Mouse (Mus musculus): ENCODE measurements around the gene Eddm3b. TPM values are rescaled to one million over a fixed set of nuclear protein-coding genes. Genes with fewer than 3 reads are reported as not detected.
"Not testable (repeated sequence)": the region's sequence is repeated elsewhere in the genome, so short reads cannot be mapped to it uniquely, and the experiment has no call there.

Eddm3b gene
- polyA plus RNA-seq, 1 experiment, result not detected

DNA sequence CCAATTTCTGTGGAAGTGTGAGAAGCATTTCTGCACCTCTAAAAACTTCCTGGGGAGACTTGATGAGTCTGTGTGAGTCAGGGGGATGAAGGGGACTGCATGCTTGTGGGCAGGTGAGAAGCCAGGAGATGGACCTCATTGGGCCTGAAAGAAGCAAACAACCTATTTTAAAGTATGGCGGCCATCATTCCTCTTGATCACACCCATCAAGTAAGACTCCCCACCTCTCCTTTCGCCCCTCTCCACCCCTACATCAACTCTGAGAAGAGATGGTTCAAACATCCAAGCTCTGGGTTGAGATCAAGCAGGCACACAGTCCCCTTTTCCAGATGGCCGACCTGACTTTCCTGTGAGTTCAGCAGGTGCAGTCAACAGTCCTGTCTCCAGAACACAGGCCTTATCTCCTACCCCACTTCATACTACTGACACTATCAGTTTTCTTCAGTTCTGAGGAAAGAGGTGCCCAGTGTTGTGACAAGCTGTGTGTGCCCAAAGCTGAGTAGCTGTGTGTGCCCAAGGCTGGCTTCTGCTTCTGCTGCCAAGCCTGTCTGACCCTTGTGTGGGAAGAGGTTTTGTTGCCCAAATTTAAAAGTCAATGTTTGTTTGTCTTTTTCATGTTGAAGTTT lies 36.1 kb downstream of the Eddm3b start:
- TF ChIP-seq CTCF (IDR thresholded peaks at IDR 0.05; ENCODE audit: low read depth, low read length), result no peak
- no peak for TF ChIP-seq POLR2A (IDR thresholded peaks at IDR 0.05; ENCODE audit: borderline replicate concordance, low read depth, low read length)
- Histone ChIP-seq H3K4me3 (ENCODE audit: insufficient read depth, low read length) (no peak overlapping the region), H3K27ac (ENCODE audit: insufficient read depth, low read depth, low read length) (no peak overlapping the region), H3K4me1 (ENCODE audit: control insufficient read depth, insufficient read depth, low read length) (no peaks in the 10 kb centered on the region)

DNA sequence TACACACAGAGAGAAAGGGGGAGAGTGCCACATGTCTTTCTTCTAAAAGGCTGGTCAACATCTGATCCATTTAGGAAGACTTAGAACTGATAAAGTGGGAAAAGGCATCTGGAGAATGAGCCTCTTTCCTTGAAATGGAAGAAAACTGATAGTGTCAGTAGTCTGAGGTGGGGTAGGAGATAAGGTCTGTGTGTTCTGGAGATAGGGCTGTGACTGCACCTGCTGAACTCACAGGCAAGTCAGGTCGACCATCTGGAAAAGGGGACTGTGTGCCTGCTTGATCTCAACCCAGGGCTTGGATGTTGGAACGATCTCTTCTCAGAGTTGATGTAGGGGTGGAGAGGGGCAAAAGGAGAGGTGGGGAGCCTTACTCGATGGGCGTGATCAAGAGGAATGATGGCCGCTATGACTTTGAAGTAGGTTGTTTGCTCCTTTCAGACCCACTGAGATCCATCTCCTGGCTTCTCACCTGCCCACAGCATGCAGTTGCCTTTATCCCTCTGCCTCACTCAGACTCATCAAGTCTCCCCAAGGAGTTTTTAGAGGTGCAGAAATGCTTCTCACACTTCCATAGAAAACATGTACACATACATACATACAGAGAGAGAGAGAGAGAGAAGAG lies 38.1 kb downstream of the Eddm3b start:
- Histone ChIP-seq H3K4me1 (ENCODE audit: control insufficient read depth, insufficient read depth, low read length) (peaks cover 3% of the 10 kb centered on the region), H3K27ac (ENCODE audit: insufficient read depth, low read depth, low read length) (no peak overlapping the region), H3K4me3 (ENCODE audit: insufficient read depth, low read length) (no peak overlapping the region)
- TF ChIP-seq POLR2A (IDR thresholded peaks at IDR 0.05; ENCODE audit: borderline replicate concordance, low read depth, low read length) (no peak), CTCF (IDR thresholded peaks at IDR 0.05; ENCODE audit: low read depth, low read length) (no peak)

DNA sequence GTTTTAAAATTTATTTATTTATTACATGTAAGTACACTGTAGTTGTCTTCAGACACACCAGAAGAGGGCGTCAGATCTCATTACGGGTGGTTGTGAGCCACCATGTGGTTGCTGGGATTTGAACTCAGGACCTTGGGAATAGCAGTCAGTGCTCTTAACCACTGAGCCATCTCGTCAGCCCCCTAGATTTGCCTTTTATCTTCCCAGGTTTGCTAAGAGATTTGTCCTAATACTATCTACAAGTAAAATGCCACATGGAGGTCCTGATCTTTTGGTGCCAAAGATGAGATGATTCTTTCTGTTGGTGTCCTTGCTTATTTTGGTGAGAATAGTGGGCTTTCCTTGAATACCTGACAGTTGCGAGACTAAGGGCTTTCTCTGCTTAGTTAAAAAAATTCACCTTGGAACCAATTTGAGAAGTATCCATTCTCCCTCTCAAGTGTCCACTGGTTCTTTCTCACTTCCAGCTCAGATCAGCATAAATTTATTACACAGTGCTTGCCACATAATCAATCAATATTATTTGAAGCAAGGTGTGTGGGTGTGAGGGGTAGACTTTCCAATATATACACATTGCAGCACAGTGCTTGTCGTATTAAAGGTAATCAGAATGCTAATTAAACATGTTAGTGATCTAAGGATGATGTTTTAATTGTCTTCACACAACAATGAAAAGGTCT lies 42.0 kb downstream of the Eddm3b start:
- Histone ChIP-seq H3K4me3 (ENCODE audit: insufficient read depth, low read length) (no peak overlapping the region), H3K4me1 (ENCODE audit: control insufficient read depth, insufficient read depth, low read length) (peaks cover 8% of the 10 kb centered on the region), H3K27ac (ENCODE audit: insufficient read depth, low read depth, low read length) (no peak overlapping the region)
- TF ChIP-seq POLR2A (IDR thresholded peaks at IDR 0.05; ENCODE audit: borderline replicate concordance, low read depth, low read length) (no peak), CTCF (IDR thresholded peaks at IDR 0.05; ENCODE audit: low read depth, low read length) (no peak)

DNA sequence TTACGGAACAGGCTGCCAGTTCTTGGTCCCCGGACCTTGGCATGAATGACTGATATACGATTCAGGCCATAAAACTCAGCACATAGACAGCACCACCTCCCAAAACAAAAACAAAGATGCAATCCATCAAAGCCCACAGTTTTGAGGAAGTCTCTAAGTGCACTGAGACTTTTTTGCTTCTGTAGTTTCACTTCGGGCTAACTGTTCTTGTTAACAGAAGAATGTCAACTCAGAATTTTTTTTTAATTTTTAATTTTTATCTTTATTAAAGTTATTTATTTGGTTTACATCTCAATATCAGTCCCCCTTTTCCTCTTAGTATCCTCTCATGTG lies 42.5 kb downstream of the Eddm3b start:
- H3K4me1 ChIP-seq (ENCODE audit: control insufficient read depth, insufficient read depth, low read length), result peaks cover 8% of the 10 kb centered on the region
- TF ChIP-seq POLR2A (IDR thresholded peaks at IDR 0.05; ENCODE audit: borderline replicate concordance, low read depth, low read length) (no peak), CTCF (IDR thresholded peaks at IDR 0.05; ENCODE audit: low read depth, low read length) (no peak)
- H3K27ac ChIP-seq (ENCODE audit: insufficient read depth, low read depth, low read length), result peak overlapping the region; percentile 20
- no peak overlapping the region; the same call in 1 of the 2 replicates for H3K4me3 ChIP-seq (ENCODE audit: insufficient read depth, low read length)

DNA sequence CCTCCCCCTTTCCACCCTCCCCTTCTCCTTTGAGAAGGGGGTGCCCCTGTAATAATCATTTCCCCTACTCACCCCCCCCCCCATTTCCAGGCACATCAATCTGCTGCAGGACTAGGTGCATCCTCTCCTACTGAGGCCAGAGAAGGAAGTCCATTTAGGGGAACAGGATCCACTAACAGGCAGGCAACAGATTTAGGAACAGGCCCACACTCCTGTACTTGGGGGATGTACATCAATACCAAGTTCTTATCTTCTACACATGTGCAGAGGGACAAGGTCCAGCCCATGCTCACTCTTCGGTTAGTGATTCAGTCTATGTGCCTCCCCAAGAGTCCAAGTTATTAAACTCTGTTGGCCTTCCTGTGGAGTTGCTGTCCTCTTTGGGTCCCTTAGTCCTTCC lies 42.8 kb downstream of the Eddm3b start:
- Histone ChIP-seq H3K27ac (ENCODE audit: insufficient read depth, low read depth, low read length) (peak overlapping the region; percentile 20), H3K4me3 (ENCODE audit: insufficient read depth, low read length) (no peak overlapping the region; the same call in 1 of the 2 replicates), H3K4me1 (ENCODE audit: control insufficient read depth, insufficient read depth, low read length) (peaks cover 9% of the 10 kb centered on the region)
- no peak for TF ChIP-seq CTCF (IDR thresholded peaks at IDR 0.05; ENCODE audit: low read depth, low read length)
- TF ChIP-seq POLR2A (IDR thresholded peaks at IDR 0.05; ENCODE audit: borderline replicate concordance, low read depth, low read length), result no peak

DNA sequence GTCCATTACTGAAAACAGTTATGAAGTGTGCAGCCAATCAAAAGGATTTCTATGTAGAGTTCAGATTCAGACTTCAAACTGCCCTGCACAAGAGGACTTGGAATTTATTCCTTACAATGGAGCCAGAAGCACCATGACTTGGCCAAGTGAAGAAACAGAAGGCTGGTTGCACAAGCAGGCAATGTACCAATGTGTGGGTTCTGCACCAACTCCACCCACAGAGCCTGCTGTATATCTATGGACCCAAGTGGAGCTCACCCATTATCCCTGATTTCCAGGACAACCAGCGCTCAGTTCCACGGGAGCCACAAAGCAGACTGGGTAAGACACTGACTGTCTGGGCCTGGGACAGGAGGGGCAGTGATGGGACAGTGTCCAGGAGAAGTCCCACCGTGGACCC lies 47.8 kb downstream of the Eddm3b start, which contains the start of gene Rnase2b:
TSS of gene Rnase2b (plus strand) at position 285 of the 400 bp plus-strand sequence.
- Histone ChIP-seq H3K27ac (ENCODE audit: insufficient read depth, low read depth, low read length) (peak within 1 kb of the TSS; percentile 82), H3K4me1 (ENCODE audit: control insufficient read depth, insufficient read depth, low read length) (peaks cover 45% of the 10 kb centered on the region)
- H3K4me3 ChIP-seq (ENCODE audit: insufficient read depth, low read length), result not testable (repeated sequence)

DNA sequence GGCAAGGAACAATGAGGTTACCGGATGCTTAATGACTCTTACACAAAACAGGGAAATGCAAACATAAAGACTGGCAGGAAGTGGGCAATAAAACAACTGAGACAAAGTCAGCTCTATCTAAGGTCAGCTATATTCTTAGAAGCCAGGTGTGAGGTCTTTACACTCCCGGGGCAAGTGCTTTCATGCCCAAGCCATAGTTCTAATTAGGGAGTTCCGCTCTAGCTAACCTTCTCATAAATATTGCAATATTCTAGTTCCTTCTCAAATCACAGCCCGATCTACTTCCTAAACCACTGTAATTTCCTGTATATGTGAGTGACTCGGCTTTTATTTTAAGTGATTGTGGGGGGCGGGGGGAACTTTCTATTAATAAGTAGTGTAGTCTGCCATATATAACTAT lies 49.1 kb downstream of the Eddm3b start:
- H3K4me3 ChIP-seq (ENCODE audit: insufficient read depth, low read length), result not testable (repeated sequence)
- peaks cover 41% of the 10 kb centered on the region for H3K4me1 ChIP-seq (ENCODE audit: control insufficient read depth, insufficient read depth, low read length)
- H3K27ac ChIP-seq (ENCODE audit: insufficient read depth, low read depth, low read length), result peak overlapping the region; percentile 82

DNA sequence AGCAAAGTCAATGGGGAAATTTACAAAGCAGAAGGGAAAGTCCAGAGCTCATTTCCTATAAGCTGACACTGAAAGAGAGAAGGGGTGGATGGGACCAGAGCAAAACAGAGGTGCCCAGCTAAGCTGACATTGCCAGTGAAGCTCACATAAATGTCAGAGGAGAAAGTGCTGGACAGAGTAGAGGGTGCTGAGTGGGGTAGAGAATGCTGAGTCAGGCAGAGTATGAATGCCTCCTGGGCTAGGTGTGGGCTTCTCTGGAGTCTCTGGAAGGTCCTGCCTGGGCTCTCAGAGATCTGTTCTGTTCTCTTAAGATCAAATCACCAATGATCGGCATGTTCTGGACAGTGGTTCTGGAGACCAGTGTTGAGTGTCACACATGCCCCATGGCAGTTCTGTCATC lies 51.2 kb downstream of the Eddm3b start:
- H3K27ac ChIP-seq (ENCODE audit: insufficient read depth, low read depth, low read length), result peak overlapping the region; percentile 92
- H3K4me1 ChIP-seq (ENCODE audit: control insufficient read depth, insufficient read depth, low read length), result peaks cover 41% of the 10 kb centered on the region
- TF ChIP-seq POLR2A (IDR thresholded peaks at IDR 0.05; ENCODE audit: borderline replicate concordance, low read depth, low read length), result no peak
- no peak for TF ChIP-seq CTCF (IDR thresholded peaks at IDR 0.05; ENCODE audit: low read depth, low read length)
- H3K4me3 ChIP-seq (ENCODE audit: insufficient read depth, low read length), result no peak overlapping the region

DNA sequence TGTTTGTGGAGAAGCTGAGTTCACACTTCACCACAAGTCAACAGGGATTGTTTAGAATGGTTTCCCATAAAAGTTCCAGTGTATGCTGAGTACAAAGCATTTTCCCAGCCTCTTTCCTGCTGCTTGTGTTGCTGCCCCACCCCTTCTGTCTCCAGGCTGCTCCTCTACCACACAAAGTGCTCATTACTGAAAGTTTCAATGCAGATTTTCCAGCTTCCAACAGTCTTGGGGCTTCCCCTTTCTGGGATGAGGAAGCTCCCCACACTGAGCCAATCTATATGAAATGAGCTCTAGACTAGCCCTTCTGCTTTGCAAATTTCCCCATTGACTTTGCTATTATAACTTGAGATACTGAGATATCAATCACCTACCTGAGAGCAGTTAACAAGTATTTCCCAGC lies 51.8 kb downstream of the Eddm3b start:
- no peak for TF ChIP-seq CTCF (IDR thresholded peaks at IDR 0.05; ENCODE audit: low read depth, low read length)
- peak overlapping the region; percentile 92 for H3K27ac ChIP-seq (ENCODE audit: insufficient read depth, low read depth, low read length)
- peaks cover 41% of the 10 kb centered on the region for H3K4me1 ChIP-seq (ENCODE audit: control insufficient read depth, insufficient read depth, low read length)
- H3K4me3 ChIP-seq (ENCODE audit: insufficient read depth, low read length), result no peak overlapping the region

Other genes with a start within 250 kb of the Eddm3b start
- gene Tep1, start 243.9 kb upstream of the Eddm3b start, polyA plus RNA-seq (2012; ENCODE audit: insufficient read depth, insufficient read length, missing spikeins), result 206 and 269 TPM in 2 replicates
- 2.0 and 2.1 TPM in 2 replicates for gene Klhl33, start 216.9 kb upstream of the Eddm3b start, polyA plus RNA-seq (2012; ENCODE audit: insufficient read depth, insufficient read length, missing spikeins)
- gene Osgep, start 189.5 kb upstream of the Eddm3b start, polyA plus RNA-seq (2012; ENCODE audit: insufficient read depth, insufficient read length, missing spikeins), result 51.1 and 57.9 TPM in 2 replicates
- 16.7 and 21.3 TPM in 2 replicates for gene Apex1, start 189.5 kb upstream of the Eddm3b start, polyA plus RNA-seq (2012; ENCODE audit: insufficient read depth, insufficient read length, missing spikeins)
- gene Pip4p1, start 183.6 kb upstream of the Eddm3b start, polyA plus RNA-seq (2012; ENCODE audit: insufficient read depth, insufficient read length, missing spikeins), result 131 and 158 TPM in 2 replicates
- gene Pnp, start 183.3 kb upstream of the Eddm3b start, polyA plus RNA-seq (2012; ENCODE audit: insufficient read depth, insufficient read length, missing spikeins), result 219 and 232 TPM in 2 replicates
- gene Gm49342, start 169.9 kb upstream of the Eddm3b start, polyA plus RNA-seq (2012; ENCODE audit: insufficient read depth, insufficient read length, missing spikeins), result 7.7 and 45.7 TPM in 2 replicates
- 1.7 and 4.5 TPM in 2 replicates for gene Pnp2, start 158.4 kb upstream of the Eddm3b start, polyA plus RNA-seq (2012; ENCODE audit: insufficient read depth, insufficient read length, missing spikeins)
- gene Rnase10, start 106.7 kb upstream of the Eddm3b start, polyA plus RNA-seq (2012; ENCODE audit: insufficient read depth, insufficient read length, missing spikeins), result not detected in 2 replicates
- gene Rnase9, start 72.6 kb upstream of the Eddm3b start, polyA plus RNA-seq (2012; ENCODE audit: insufficient read depth, insufficient read length, missing spikeins), result not detected in 2 replicates
- gene Rnase11, start 64.3 kb upstream of the Eddm3b start, polyA plus RNA-seq (2012; ENCODE audit: insufficient read depth, insufficient read length, missing spikeins), result not detected in 2 replicates
- not detected in 2 replicates for gene Rnase12, start 56.8 kb upstream of the Eddm3b start, polyA plus RNA-seq (2012; ENCODE audit: insufficient read depth, insufficient read length, missing spikeins)
- not detected in 2 replicates for gene Olfr750, start 40.0 kb upstream of the Eddm3b start, polyA plus RNA-seq (2012; ENCODE audit: insufficient read depth, insufficient read length, missing spikeins)
- gene Rnase4, start 23.3 kb upstream of the Eddm3b start, polyA plus RNA-seq (2012; ENCODE audit: insufficient read depth, insufficient read length, missing spikeins), result 164 and 169 TPM in 2 replicates
- 31.9 and 39.4 TPM in 2 replicates for gene Ang, start 23.3 kb upstream of the Eddm3b start, polyA plus RNA-seq (2012; ENCODE audit: insufficient read depth, insufficient read length, missing spikeins)
- 25.6 and 26.6 TPM in 2 replicates for gene Rnase6, start 9.5 kb downstream of the Eddm3b start, polyA plus RNA-seq (2012; ENCODE audit: insufficient read depth, insufficient read length, missing spikeins)
- not detected in 2 replicates for gene Rnase1, start 32.4 kb downstream of the Eddm3b start, polyA plus RNA-seq (2012; ENCODE audit: insufficient read depth, insufficient read length, missing spikeins)
- not detected in 2 replicates for gene Rnase2b, start 47.8 kb downstream of the Eddm3b start, polyA plus RNA-seq (2012; ENCODE audit: insufficient read depth, insufficient read length, missing spikeins)
- gene Ang2, start 84.7 kb downstream of the Eddm3b start, polyA plus RNA-seq (2012; ENCODE audit: insufficient read depth, insufficient read length, missing spikeins), result not detected in 2 replicates
- not detected in 2 replicates for gene Ear14, start 89.0 kb downstream of the Eddm3b start, polyA plus RNA-seq (2012; ENCODE audit: insufficient read depth, insufficient read length, missing spikeins)
- not detected in 2 replicates for gene Rnase2a, start 141.7 kb downstream of the Eddm3b start, polyA plus RNA-seq (2012; ENCODE audit: insufficient read depth, insufficient read length, missing spikeins)
- not detected in 2 replicates for gene Gm7247, start 247.3 kb downstream of the Eddm3b start, polyA plus RNA-seq (2012; ENCODE audit: insufficient read depth, insufficient read length, missing spikeins)

All from bone marrow macrophage, adult 2 months (primary cell).